Mouse (Mus musculus): Measurements from ENCODE around the gene Josd1. TPM values are rescaled to one million over a fixed set of nuclear protein-coding genes. Genes with fewer than 3 reads are reported as not detected.

Josd1 gene
- 24.4 TPM for total RNA-seq (2023)

DNA sequence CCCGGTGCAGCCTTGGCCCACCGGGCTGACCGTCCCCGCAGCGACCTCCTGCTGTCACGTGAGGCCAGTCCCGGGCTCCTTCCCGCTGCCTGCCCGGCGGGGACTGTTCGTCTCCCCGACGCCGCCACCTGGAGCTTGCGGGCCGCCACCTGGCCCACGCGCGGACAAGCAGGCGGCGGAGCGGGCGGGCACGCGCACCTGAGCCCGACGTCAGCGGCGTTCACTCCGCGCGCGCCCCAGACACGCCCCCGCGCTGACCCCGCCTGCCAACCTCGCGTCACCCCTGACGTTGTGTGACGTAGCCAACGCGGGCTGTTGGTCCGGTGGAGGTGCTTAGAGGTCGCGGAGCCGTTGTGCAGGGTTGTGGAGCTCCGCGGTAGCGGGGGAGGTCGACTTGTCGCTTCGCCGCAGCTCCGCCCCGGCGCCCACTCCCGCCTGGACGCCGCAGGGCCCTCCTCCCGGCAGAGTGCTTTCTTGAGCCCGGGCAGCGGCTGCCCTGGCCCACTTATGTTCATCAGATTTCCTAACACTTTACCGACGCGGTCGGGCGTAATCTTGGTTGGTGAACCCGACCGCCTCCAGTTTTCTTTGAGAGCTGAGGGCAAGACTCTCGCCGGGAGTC, at the start of gene Josd1:
TSS of gene Josd1 (minus strand) at position 274 of the 622 bp plus-strand sequence.

GRCm38 (mm10) chr15:79690426-79691022, 2.8 kb upstream of the Josd1 start, which contains the start of gene Gtpbp1:
Gene Gtpbp1 (plus strand): TSS chr15:79690845.

DNA sequence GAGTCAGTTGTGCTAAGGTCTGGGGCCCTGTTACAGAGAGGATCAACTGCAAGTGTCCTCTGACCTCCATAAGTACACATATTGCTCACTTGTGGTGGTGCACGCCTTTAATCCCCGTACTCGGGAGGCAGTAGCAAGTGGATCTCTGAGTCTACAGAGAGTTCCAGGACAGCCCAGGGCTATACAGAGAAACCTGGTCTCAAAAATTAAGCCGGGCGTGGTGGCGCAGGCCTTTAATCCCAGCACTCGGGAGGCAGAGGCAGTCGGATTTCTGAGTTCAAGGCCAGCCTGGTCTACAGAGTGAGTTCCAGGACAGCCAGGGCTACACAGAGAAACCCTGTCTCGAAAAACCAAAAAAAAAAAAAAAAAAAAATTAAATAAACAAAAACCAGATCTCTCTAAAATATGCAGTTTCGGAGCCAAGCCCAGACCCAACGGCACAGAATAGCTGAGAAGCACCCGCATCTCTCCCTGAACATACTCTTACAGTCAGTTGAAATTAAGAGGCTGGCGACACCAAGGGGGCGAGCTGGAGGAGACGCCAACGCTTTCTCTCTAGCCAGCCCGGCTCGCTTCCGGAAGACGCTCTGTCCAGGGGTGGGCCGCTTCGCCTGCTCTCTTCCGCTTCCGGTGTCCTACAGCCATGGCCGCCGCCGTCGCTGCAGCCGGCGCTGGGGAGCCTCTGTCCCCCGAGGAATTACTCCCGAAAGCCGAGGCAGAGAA, 17.3 kb downstream of the Josd1 start, which contains the start of gene Tomm22:
TSS of gene Tomm22 (plus strand) at position 613 of the 723 bp plus-strand sequence.

GRCm38 (mm10) chr15:79658531-79659375, 29.0 kb downstream of the Josd1 start, which contains the start of the genes Fam227a and Cby1:
Gene Fam227a (minus strand): TSS chr15:79658956.
Gene Cby1 (plus strand): TSS chr15:79659199.

Other genes starting within 250 kb of the Josd1 start
- 73.7 TPM for gene Csnk1e, start 232.4 kb downstream of the Josd1 start, total RNA-seq (2023)
- not detected for gene Kcnj4, start 182.7 kb downstream of the Josd1 start, total RNA-seq (2023)
- gene Kdelr3, start 171.5 kb downstream of the Josd1 start, total RNA-seq (2023), result not detected
- gene Ddx17, start 141.2 kb downstream of the Josd1 start, total RNA-seq (2023), result 302 TPM
- gene Dmc1, start 82.8 kb downstream of the Josd1 start, total RNA-seq (2023), result not detected
- 0.47 TPM for gene Fam227a, start 29.0 kb downstream of the Josd1 start, total RNA-seq (2023)
- gene Cby1, start 28.7 kb downstream of the Josd1 start, total RNA-seq (2023), result 6.7 TPM
- gene Tomm22, start 17.1 kb downstream of the Josd1 start, total RNA-seq (2023), result 99.1 TPM
- 126 TPM for gene Gtpbp1, start 2.9 kb upstream of the Josd1 start, total RNA-seq (2023)
- 426 TPM for gene Sun2, start 54.6 kb upstream of the Josd1 start, total RNA-seq (2023)
- gene Dnal4, start 89.9 kb upstream of the Josd1 start, total RNA-seq (2023), result 6.8 TPM
- 0.33 TPM for gene Nptxr, start 116.8 kb upstream of the Josd1 start, total RNA-seq (2023)
- gene Npcd, start 146.3 kb upstream of the Josd1 start, total RNA-seq (2023), result not detected
- gene Cbx6, start 146.8 kb upstream of the Josd1 start, total RNA-seq (2023), result 20.6 TPM
- gene Apobec3, start 203.7 kb upstream of the Josd1 start, total RNA-seq (2023), result 91.8 TPM

All from CD4-positive naive resting alpha-beta T cell, adult 57 days (primary cell).